Mouse (Mus musculus) megakaryocyte, embryonic 14.5 days (primary cell): ENCODE measurements at regions not wholly inside any gene's neighbourhood (a gene's known extent, or its start where the extent isn't known, plus 50 kb on each side); places are given as distances from the start of the nearest gene placed in this dataset.

Experiments
- FLI1 ChIP-seq: IDR thresholded peaks from 2 replicates; pipeline ENCODE4 v1.6.1; 2012; ENCODE audit warnings: low read length, inconsistent platforms, mixed read lengths
- GATA1 ChIP-seq: IDR thresholded peaks from 3 replicates; pipeline ENCODE4 v1.6.1; 2012; ENCODE audit warnings: mixed read lengths, low read length, inconsistent platforms, borderline replicate concordance

DNA sequence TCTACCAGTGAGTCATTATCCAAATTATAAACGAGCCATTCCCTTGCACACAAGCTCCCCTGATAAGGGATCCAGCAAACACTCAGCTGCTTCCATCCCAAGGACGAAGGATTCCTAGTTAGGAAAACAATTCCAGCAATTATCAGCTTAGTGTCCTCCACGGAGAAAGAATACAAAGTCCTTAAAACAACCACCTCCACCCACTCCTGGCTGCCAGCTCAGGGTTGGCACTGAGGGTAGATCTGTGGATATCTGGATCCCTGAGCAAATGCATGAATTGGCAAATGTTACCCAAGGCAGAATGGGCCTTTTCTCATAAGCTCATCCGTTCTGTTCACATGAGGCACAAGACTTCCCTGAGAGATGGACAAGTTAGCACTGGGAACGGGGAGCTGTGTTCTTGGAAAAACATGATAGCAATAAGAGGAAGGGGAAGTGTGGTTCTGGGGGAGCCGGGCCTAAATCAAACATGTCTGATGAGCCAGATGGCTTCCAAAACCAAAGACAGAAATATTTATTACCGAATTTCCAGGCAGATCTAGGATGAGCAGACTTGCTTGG, 368.1 kb upstream of the Runx1 start:
- no peak for TF ChIP-seq GATA1
- no peak for TF ChIP-seq FLI1
